Mouse (Mus musculus): ENCODE measurements around the gene Sorbs1. TPM values are rescaled to one million over a fixed set of nuclear protein-coding genes. Genes with fewer than 3 reads are reported as not detected.

Gene Sorbs1
- polyA plus RNA-seq, 1 experiment = 79.3 TPM

GRCm38 (mm10) chr19:40471526-40472245, 41.9 kb downstream of the Sorbs1 start:
- Histone ChIP-seq H3K27ac (ENCODE audit: insufficient read depth, low read length) (peak overlapping the region; percentile 32; the same call in 1 of the 2 replicates), H3K4me1 (ENCODE audit: control insufficient read depth, insufficient read depth, low read length) (peaks cover 20% of the 10 kb centered on the region), H3K4me3 (replicated peaks; ENCODE audit: insufficient read depth, low read depth, low read length) (no peak overlapping the region), H3K27me3 (ENCODE audit: control insufficient read depth, insufficient read depth, low read length) (no peaks in the 10 kb centered on the region)
- TF ChIP-seq POLR2A (IDR thresholded peaks at IDR 0.05; ENCODE audit: borderline replicate concordance, insufficient read depth, low read length) = no peak
- no peak for TF ChIP-seq CTCF (IDR thresholded peaks at IDR 0.05; ENCODE audit: borderline replicate concordance, insufficient read depth, low read depth, low read length)
- WGBS = 18% methylated on average over 10 of the region's 10 CpGs
- peak; percentile 53 to 65 for DNase-seq

- no peak for TF ChIP-seq CTCF (IDR thresholded peaks at IDR 0.05; ENCODE audit: borderline replicate concordance, insufficient read depth, low read depth, low read length)
- no peak for TF ChIP-seq POLR2A (IDR thresholded peaks at IDR 0.05; ENCODE audit: borderline replicate concordance, insufficient read depth, low read length)
- Histone ChIP-seq H3K4me1 (ENCODE audit: control insufficient read depth, insufficient read depth, low read length) (peaks cover 24% of the 10 kb centered on the region), H3K27ac (ENCODE audit: insufficient read depth, low read length) (no peak overlapping the region), H3K4me3 (replicated peaks; ENCODE audit: insufficient read depth, low read depth, low read length) (no peak overlapping the region), H3K27me3 (ENCODE audit: control insufficient read depth, insufficient read depth, low read length) (no peaks in the 10 kb centered on the region)
- no peak for DNase-seq
- WGBS = 92% methylated on average over 5 of the region's 5 CpGs
Measured at GRCm38 (mm10) chr19:40469792-40470191, 43.8 kb downstream of the Sorbs1 start.

- H3K27ac ChIP-seq (ENCODE audit: insufficient read depth, low read length) = no peak overlapping the region
- DNase-seq = no peak
- WGBS = 77% methylated on average over 3 of the region's 3 CpGs
Measured at GRCm38 (mm10) chr19:40468308-40468707, 45.3 kb downstream of the Sorbs1 start.

GRCm38 (mm10) chr19:40467810-40468209, 45.8 kb downstream of the Sorbs1 start:
- H3K27me3 ChIP-seq (ENCODE audit: control insufficient read depth, insufficient read depth, low read length) = no peaks in the 10 kb centered on the region
- H3K4me3 ChIP-seq (replicated peaks; ENCODE audit: insufficient read depth, low read depth, low read length) = no peak overlapping the region
- peaks cover 23% of the 10 kb centered on the region for H3K4me1 ChIP-seq (ENCODE audit: control insufficient read depth, insufficient read depth, low read length)
- WGBS = 50% methylated on average over 9 of the region's 9 CpGs
- no peak for DNase-seq
- TF ChIP-seq POLR2A (IDR thresholded peaks at IDR 0.05; ENCODE audit: borderline replicate concordance, insufficient read depth, low read length) (no peak), CTCF (IDR thresholded peaks at IDR 0.05; ENCODE audit: borderline replicate concordance, insufficient read depth, low read depth, low read length) (no peak)
- H3K27ac ChIP-seq (ENCODE audit: insufficient read depth, low read length) = no peak overlapping the region

More at GRCm38 (mm10) chr19:40468308-40468707, 45.3 kb downstream of the Sorbs1 start:
- Histone ChIP-seq H3K4me1 (ENCODE audit: control insufficient read depth, insufficient read depth, low read length) (peaks cover 24% of the 10 kb centered on the region), H3K27me3 (ENCODE audit: control insufficient read depth, insufficient read depth, low read length) (no peaks in the 10 kb centered on the region), H3K4me3 (replicated peaks; ENCODE audit: insufficient read depth, low read depth, low read length) (no peak overlapping the region)
- TF ChIP-seq CTCF (IDR thresholded peaks at IDR 0.05; ENCODE audit: borderline replicate concordance, insufficient read depth, low read depth, low read length) (no peak), POLR2A (IDR thresholded peaks at IDR 0.05; ENCODE audit: borderline replicate concordance, insufficient read depth, low read length) (no peak)

- Histone ChIP-seq H3K27ac (ENCODE audit: insufficient read depth, low read length) (no peak overlapping the region), H3K27me3 (ENCODE audit: control insufficient read depth, insufficient read depth, low read length) (no peaks in the 10 kb centered on the region), H3K4me3 (replicated peaks; ENCODE audit: insufficient read depth, low read depth, low read length) (no peak overlapping the region), H3K4me1 (ENCODE audit: control insufficient read depth, insufficient read depth, low read length) (peaks cover 7% of the 10 kb centered on the region)
- no peak for TF ChIP-seq CTCF (IDR thresholded peaks at IDR 0.05; ENCODE audit: borderline replicate concordance, insufficient read depth, low read depth, low read length)
- TF ChIP-seq POLR2A (IDR thresholded peaks at IDR 0.05; ENCODE audit: borderline replicate concordance, insufficient read depth, low read length) = no peak
- 35% methylated on average over 3 of the region's 3 CpGs for WGBS
- no peak for DNase-seq
Measured at GRCm38 (mm10) chr19:40465339-40465738, 48.2 kb downstream of the Sorbs1 start.

GRCm38 (mm10) chr19:40464408-40464807, 49.2 kb downstream of the Sorbs1 start:
- H3K4me3 ChIP-seq (replicated peaks; ENCODE audit: insufficient read depth, low read depth, low read length) = no peak overlapping the region

GRCm38 (mm10) chr19:40462892-40463291, 50.7 kb downstream of the Sorbs1 start:
- no peak for DNase-seq
- TF ChIP-seq POLR2A (IDR thresholded peaks at IDR 0.05; ENCODE audit: borderline replicate concordance, insufficient read depth, low read length) (no peak), CTCF (IDR thresholded peaks at IDR 0.05; ENCODE audit: borderline replicate concordance, insufficient read depth, low read depth, low read length) (no peak)
- H3K4me3 ChIP-seq (replicated peaks; ENCODE audit: insufficient read depth, low read depth, low read length) = no peak overlapping the region
- peaks cover 7% of the 10 kb centered on the region for H3K4me1 ChIP-seq (ENCODE audit: control insufficient read depth, insufficient read depth, low read length)
- 91% methylated on average over 6 of the region's 6 CpGs for WGBS
- no peaks in the 10 kb centered on the region for H3K27me3 ChIP-seq (ENCODE audit: control insufficient read depth, insufficient read depth, low read length)
- no peak overlapping the region for H3K27ac ChIP-seq (ENCODE audit: insufficient read depth, low read length)

More at GRCm38 (mm10) chr19:40464408-40464807, 49.2 kb downstream of the Sorbs1 start:
- Histone ChIP-seq H3K27ac (ENCODE audit: insufficient read depth, low read length) (no peak overlapping the region), H3K27me3 (ENCODE audit: control insufficient read depth, insufficient read depth, low read length) (no peaks in the 10 kb centered on the region), H3K4me1 (ENCODE audit: control insufficient read depth, insufficient read depth, low read length) (peaks cover 7% of the 10 kb centered on the region)
- TF ChIP-seq CTCF (IDR thresholded peaks at IDR 0.05; ENCODE audit: borderline replicate concordance, insufficient read depth, low read depth, low read length) (no peak), POLR2A (IDR thresholded peaks at IDR 0.05; ENCODE audit: borderline replicate concordance, insufficient read depth, low read length) (no peak)
- WGBS = 82% methylated on average over 9 of the region's 9 CpGs
- DNase-seq = no peak

- Histone ChIP-seq H3K27ac (ENCODE audit: insufficient read depth, low read length) (no peak overlapping the region), H3K4me3 (replicated peaks; ENCODE audit: insufficient read depth, low read depth, low read length) (no peak overlapping the region), H3K4me1 (ENCODE audit: control insufficient read depth, insufficient read depth, low read length) (peaks cover 7% of the 10 kb centered on the region), H3K27me3 (ENCODE audit: control insufficient read depth, insufficient read depth, low read length) (no peaks in the 10 kb centered on the region)
- TF ChIP-seq POLR2A (IDR thresholded peaks at IDR 0.05; ENCODE audit: borderline replicate concordance, insufficient read depth, low read length) (no peak), CTCF (IDR thresholded peaks at IDR 0.05; ENCODE audit: borderline replicate concordance, insufficient read depth, low read depth, low read length) (no peak)
- no peak for DNase-seq
- WGBS = 77% methylated on average over 2 of the region's 2 CpGs
Measured at GRCm38 (mm10) chr19:40462481-40462880, 51.1 kb downstream of the Sorbs1 start.

Measured in cerebellum, adult 2 months (tissue).